Mouse (Mus musculus) left cerebral cortex, postnatal 4 days (tissue): Measurements from ENCODE around the gene Slc5a10. TPM values are rescaled to one million over a fixed set of nuclear protein-coding genes. Genes with fewer than 3 reads are reported as not detected.
"Not testable (repeated sequence)": the region's sequence is repeated elsewhere in the genome, so short reads cannot be mapped to it uniquely, and the experiment has no call there.

ENCODE experiments used
- DNase-seq: peaks from one replicate; pipeline ENCODE4 v3.0.0-alpha.2; 2022
- intact Hi-C: fragments of 180-260 bp; cut with DNase I; formaldehyde crosslinking; loops from one replicate; pipeline ENCODE4 v1.15.1; 2025
- total RNA-seq, 2 experiments: library from RNA; stranded (reverse); gene quantifications; 2 replicates each; pipeline ENCODE4 v1.2.3; 2021

Gene Slc5a10
- total RNA-seq, 2 experiments from 2014 or later = 0.38 TPM; not detected in 1

GRCm38 (mm10) chr11:61652686-61653447 lies 67.8 kb downstream of the Slc5a10 start, which contains the start of gene Grap:
Grap (plus strand) TSS chr11:61653265.
- no peak for DNase-seq
- intact Hi-C loops = no loop called here

- DNase-seq = no peak
- intact Hi-C loops = no loop called here
Measured at GRCm38 (mm10) chr11:61652216-61652615, 68.4 kb downstream of the Slc5a10 start.

GRCm38 (mm10) chr11:61650470-61651265 lies 70.0 kb downstream of the Slc5a10 start:
- no peak for DNase-seq
- intact Hi-C loops = no loop called here

GRCm38 (mm10) chr11:61649626-61650025 lies 71.0 kb downstream of the Slc5a10 start:
- intact Hi-C loops = no loop called here
- DNase-seq = no peak

GRCm38 (mm10) chr11:61649163-61649580 lies 71.5 kb downstream of the Slc5a10 start:
- intact Hi-C loops = no loop called here

GRCm38 (mm10) chr11:61648749-61649115 lies 71.9 kb downstream of the Slc5a10 start:
- intact Hi-C loops = no loop called here
- DNase-seq = no peak

More at GRCm38 (mm10) chr11:61649163-61649580, 71.5 kb downstream of the Slc5a10 start:
- no peak for DNase-seq

GRCm38 (mm10) chr11:61647956-61648748 lies 72.5 kb downstream of the Slc5a10 start:
- intact Hi-C loops = no loop called here

GRCm38 (mm10) chr11:61647110-61647910 lies 73.3 kb downstream of the Slc5a10 start:
- intact Hi-C loops = no loop called here

More at GRCm38 (mm10) chr11:61647956-61648748, 72.5 kb downstream of the Slc5a10 start:
- no peak for DNase-seq

GRCm38 (mm10) chr11:61646499-61647039 lies 74.1 kb downstream of the Slc5a10 start:
- no peak for DNase-seq
- intact Hi-C loops = no loop called here

More at GRCm38 (mm10) chr11:61647110-61647910, 73.3 kb downstream of the Slc5a10 start:
- DNase-seq = no peak

- no peak for DNase-seq
- intact Hi-C loops = no loop called here
Measured at GRCm38 (mm10) chr11:61645357-61645857, 75.2 kb downstream of the Slc5a10 start.

- intact Hi-C loops = no loop called here
- DNase-seq = peak; percentile 28
Measured at GRCm38 (mm10) chr11:61644576-61645326, 75.9 kb downstream of the Slc5a10 start.

- DNase-seq = no peak
- intact Hi-C loops = no loop called here
Measured at GRCm38 (mm10) chr11:61643184-61643961, 77.3 kb downstream of the Slc5a10 start.

- DNase-seq = no peak
- intact Hi-C loops = no loop called here
Measured at GRCm38 (mm10) chr11:61642106-61642505, 78.5 kb downstream of the Slc5a10 start.

- intact Hi-C loops = not testable (repeated sequence)
Measured at GRCm38 (mm10) chr11:61640585-61640984, 80.0 kb downstream of the Slc5a10 start.

GRCm38 (mm10) chr11:61639601-61640177 lies 80.9 kb downstream of the Slc5a10 start:
- intact Hi-C loops = no loop called here
- DNase-seq = no peak

More at GRCm38 (mm10) chr11:61640585-61640984, 80.0 kb downstream of the Slc5a10 start:
- not testable (repeated sequence) for DNase-seq

- no peak for DNase-seq
- intact Hi-C loops = no loop called here
Measured at GRCm38 (mm10) chr11:61638764-61639536, 81.7 kb downstream of the Slc5a10 start.

GRCm38 (mm10) chr11:61637856-61638255 lies 82.8 kb downstream of the Slc5a10 start:
- intact Hi-C loops = no loop called here

More at GRCm38 (mm10) chr11:61637856-61638255, 82.8 kb downstream of the Slc5a10 start:
- no peak for DNase-seq
